Mouse (Mus musculus): ENCODE measurements around the gene Zc3h4. TPM values are rescaled to one million over a fixed set of nuclear protein-coding genes. Genes with fewer than 3 reads are reported as not detected.

The Zc3h4 gene
- polyA plus RNA-seq (2014; fragmentation: Nextera tagmentation; extraction: Ambion mirVana) = 14.4 and 17.0 TPM in 2 replicates

DNA sequence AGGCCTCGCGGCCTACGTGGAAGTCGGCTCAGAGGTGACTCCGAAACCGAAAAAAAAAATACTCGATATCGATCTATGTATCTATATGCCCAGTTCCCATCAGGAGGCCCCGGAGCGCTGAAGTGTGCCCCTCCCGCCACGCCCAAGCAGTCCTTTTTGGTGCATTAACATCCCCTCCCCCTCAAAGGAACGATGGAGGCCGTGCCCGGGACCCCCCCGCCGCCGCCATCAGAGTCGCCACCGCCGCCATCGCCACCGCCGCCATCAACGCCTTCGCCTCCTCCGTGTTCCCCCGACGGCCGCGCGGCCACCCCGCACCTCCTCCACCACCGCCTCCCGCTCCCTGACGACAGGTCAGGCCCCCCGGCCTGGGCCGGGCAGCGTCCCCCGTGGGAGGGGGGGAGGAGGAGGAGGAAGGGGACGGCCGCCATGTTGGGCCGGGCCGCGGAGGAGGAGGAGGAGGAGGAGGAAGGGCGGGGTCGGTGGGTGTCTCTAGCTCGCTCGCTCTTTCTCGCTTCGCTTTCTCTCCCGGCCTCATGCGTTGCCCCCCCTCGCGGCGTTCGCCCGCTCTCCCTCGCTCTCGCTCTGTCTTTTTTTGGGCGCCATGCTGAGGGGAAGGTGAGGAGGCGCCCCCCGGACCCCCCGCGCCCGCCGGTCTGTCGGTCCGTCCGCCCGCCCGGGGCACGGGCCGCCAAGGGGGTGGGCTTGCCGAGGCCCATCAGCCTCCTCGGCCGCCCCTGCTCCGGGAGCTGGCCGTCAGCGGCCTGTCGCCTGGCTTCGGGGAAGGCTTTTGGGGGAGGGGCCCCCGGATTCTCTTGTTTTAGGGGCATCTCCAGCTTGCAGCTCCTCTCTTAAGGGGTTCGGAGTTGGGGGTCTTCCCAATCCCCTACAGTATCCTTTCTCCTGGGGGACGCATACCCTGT is at the start of gene Zc3h4:
Zc3h4 (plus strand) TSS at position 222 of the 923 bp plus-strand sequence.
- Histone ChIP-seq H3K9ac (peak within 1 kb of the TSS; percentile 98), H3K4me3 (replicated peaks; ENCODE audit: low read length) (peak within 1 kb of the TSS; percentile 62), H3K36me3 (replicated peaks; ENCODE audit: control insufficient read depth, insufficient read depth) (no peaks in the 10 kb centered on the region), H3K4me1 (replicated peaks; ENCODE audit: control insufficient read depth, insufficient read depth, low read length) (peaks cover 24% of the 10 kb centered on the region), H3K27ac (peak within 1 kb of the TSS; percentile 100), H3K4me2 (replicated peaks) (peak within 1 kb of the TSS; percentile 86), H3K27me3 (ENCODE audit: control insufficient read depth, insufficient read depth, low read length) (no peaks in the 10 kb centered on the region), H3K9me3 (ENCODE audit: control insufficient read depth, low read length) (no peaks in the 10 kb centered on the region)
- WGBS = under 1% methylated on average over 51 of the region's 85 CpGs
- ATAC-seq (ENCODE audit: low FRiP score) = peak; percentile 56
- DNase-seq (ENCODE audit: low spot score) = peak; percentile 85

GRCm38 (mm10) chr7:16355854-16356594 is 44.7 kb upstream of the Zc3h4 start:
- WGBS = over 99% methylated on average over 3 of the region's 3 CpGs
- Histone ChIP-seq H3K36me3 (replicated peaks; ENCODE audit: control insufficient read depth, insufficient read depth) (peaks cover 65% of the 10 kb centered on the region), H3K9ac (no peak overlapping the region), H3K9me3 (ENCODE audit: control insufficient read depth, low read length) (no peaks in the 10 kb centered on the region), H3K27me3 (ENCODE audit: control insufficient read depth, insufficient read depth, low read length) (no peaks in the 10 kb centered on the region), H3K4me2 (replicated peaks) (no peak overlapping the region), H3K4me1 (replicated peaks; ENCODE audit: control insufficient read depth, insufficient read depth, low read length) (no peaks in the 10 kb centered on the region), H3K4me3 (replicated peaks; ENCODE audit: low read length) (no peak overlapping the region), H3K27ac (no peak overlapping the region)
- ATAC-seq (ENCODE audit: low FRiP score) = no peak
- DNase-seq (ENCODE audit: low spot score) = no peak

GRCm38 (mm10) chr7:16357602-16358001 is 43.1 kb upstream of the Zc3h4 start:
- H3K9ac ChIP-seq = no peak overlapping the region
- ATAC-seq (ENCODE audit: low FRiP score) (no peak), DNase-seq (ENCODE audit: low spot score) (no peak)
- WGBS = 94% methylated on average over 3 of the region's 3 CpGs
- peaks cover 58% of the 10 kb centered on the region for H3K36me3 ChIP-seq (replicated peaks; ENCODE audit: control insufficient read depth, insufficient read depth)
- no peaks in the 10 kb centered on the region for H3K9me3 ChIP-seq (ENCODE audit: control insufficient read depth, low read length)
- H3K27me3 ChIP-seq (ENCODE audit: control insufficient read depth, insufficient read depth, low read length) = no peaks in the 10 kb centered on the region
- no peak overlapping the region for H3K4me3 ChIP-seq (replicated peaks; ENCODE audit: low read length)
- H3K27ac ChIP-seq = no peak overlapping the region
- no peak overlapping the region for H3K4me2 ChIP-seq (replicated peaks)
- H3K4me1 ChIP-seq (replicated peaks; ENCODE audit: control insufficient read depth, insufficient read depth, low read length) = no peaks in the 10 kb centered on the region

GRCm38 (mm10) chr7:16364319-16364718 is 36.4 kb upstream of the Zc3h4 start:
- 77% methylated on average over 1 of the region's 1 CpGs for WGBS
- H3K4me3 ChIP-seq (replicated peaks; ENCODE audit: low read length) = no peak overlapping the region
- H3K27me3 ChIP-seq (ENCODE audit: control insufficient read depth, insufficient read depth, low read length) = no peaks in the 10 kb centered on the region
- no peak for DNase-seq (ENCODE audit: low spot score)
- H3K36me3 ChIP-seq (replicated peaks; ENCODE audit: control insufficient read depth, insufficient read depth) = peaks cover 75% of the 10 kb centered on the region
- no peaks in the 10 kb centered on the region for H3K4me1 ChIP-seq (replicated peaks; ENCODE audit: control insufficient read depth, insufficient read depth, low read length)
- no peak overlapping the region for H3K9ac ChIP-seq
- no peaks in the 10 kb centered on the region for H3K9me3 ChIP-seq (ENCODE audit: control insufficient read depth, low read length)
- H3K27ac ChIP-seq = no peak overlapping the region
- no peak overlapping the region for H3K4me2 ChIP-seq (replicated peaks)
- no peak for ATAC-seq (ENCODE audit: low FRiP score)

DNA sequence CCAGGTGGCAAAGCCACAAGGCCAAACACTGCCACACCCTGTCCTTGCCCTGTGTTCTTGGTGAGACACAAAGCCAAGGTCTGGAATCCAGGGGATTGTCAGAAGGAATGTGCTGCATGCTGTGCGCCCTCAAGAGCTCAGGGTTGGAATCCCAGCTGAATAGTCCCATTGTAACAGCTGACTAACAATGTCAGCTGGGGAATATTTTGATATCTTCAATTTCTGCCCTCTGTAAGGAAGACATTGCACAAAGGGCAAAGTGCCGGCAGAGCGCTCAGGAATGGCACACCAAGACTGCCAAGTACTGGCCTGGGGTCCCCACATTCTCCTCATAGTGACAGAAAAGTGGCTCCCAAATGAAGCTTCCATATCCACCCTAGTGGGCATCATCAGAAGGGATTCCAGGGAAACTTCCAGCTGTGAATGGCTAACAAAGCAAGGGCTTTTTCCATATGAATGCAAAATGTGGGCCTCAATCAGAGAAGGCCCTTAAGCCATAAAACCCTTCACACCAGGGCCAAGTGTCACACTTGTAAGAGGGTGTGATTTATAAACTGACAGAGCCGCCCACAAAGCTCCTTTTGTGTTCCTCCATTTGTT is 35.7 kb upstream of the Zc3h4 start:
- H3K36me3 ChIP-seq (replicated peaks; ENCODE audit: control insufficient read depth, insufficient read depth) = peaks cover 81% of the 10 kb centered on the region

DNA sequence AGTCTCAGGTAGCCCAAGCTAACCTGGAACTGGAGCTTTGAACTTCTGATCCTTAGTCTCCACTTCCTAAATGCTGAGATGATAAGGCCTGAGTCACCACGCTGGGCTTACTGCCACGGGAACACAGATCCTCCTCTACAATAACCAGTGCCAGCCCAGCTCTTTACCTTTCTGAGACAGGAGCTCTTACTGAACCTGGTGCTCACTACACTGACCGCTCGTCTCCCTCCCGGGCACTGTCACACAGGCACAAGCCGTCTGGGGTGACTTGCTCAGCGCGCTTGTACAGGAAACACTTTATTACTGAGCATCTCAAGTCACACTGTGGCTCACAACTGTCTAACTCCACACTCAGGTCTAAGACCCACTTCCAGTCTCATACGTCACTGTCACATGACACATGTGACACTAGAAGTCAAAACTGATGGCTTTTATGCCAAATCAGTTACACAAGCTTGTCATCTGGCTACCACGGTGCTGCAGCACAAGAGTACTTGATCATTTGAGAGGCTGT is 34.5 kb upstream of the Zc3h4 start:
- Histone ChIP-seq H3K27me3 (ENCODE audit: control insufficient read depth, insufficient read depth, low read length) (no peaks in the 10 kb centered on the region), H3K4me1 (replicated peaks; ENCODE audit: control insufficient read depth, insufficient read depth, low read length) (no peaks in the 10 kb centered on the region), H3K4me3 (replicated peaks; ENCODE audit: low read length) (no peak overlapping the region), H3K36me3 (replicated peaks; ENCODE audit: control insufficient read depth, insufficient read depth) (peaks cover 93% of the 10 kb centered on the region), H3K4me2 (replicated peaks) (no peak overlapping the region), H3K9ac (no peak overlapping the region), H3K27ac (no peak overlapping the region), H3K9me3 (ENCODE audit: control insufficient read depth, low read length) (no peaks in the 10 kb centered on the region)
- 56% methylated on average over 10 of the region's 10 CpGs for WGBS
- ATAC-seq (ENCODE audit: low FRiP score) = no peak
- DNase-seq (ENCODE audit: low spot score) = no peak

More for the DNA sequence above, 35.7 kb upstream of the Zc3h4 start:
- Histone ChIP-seq H3K27me3 (ENCODE audit: control insufficient read depth, insufficient read depth, low read length) (no peaks in the 10 kb centered on the region), H3K4me2 (replicated peaks) (no peak overlapping the region), H3K4me3 (replicated peaks; ENCODE audit: low read length) (no peak overlapping the region), H3K4me1 (replicated peaks; ENCODE audit: control insufficient read depth, insufficient read depth, low read length) (no peaks in the 10 kb centered on the region), H3K9me3 (ENCODE audit: control insufficient read depth, low read length) (no peaks in the 10 kb centered on the region), H3K27ac (0 out of 2 replicates have a peak overlapping the region, but pooled peaks have one; percentile 12), H3K9ac (no peak overlapping the region)
- DNase-seq (ENCODE audit: low spot score) (no peak), ATAC-seq (ENCODE audit: low FRiP score) (peak; percentile 37; the same call in 1 of the 2 replicates)
- WGBS = 15% methylated on average over 4 of the region's 4 CpGs

GRCm38 (mm10) chr7:16366669-16367068 is 34.0 kb upstream of the Zc3h4 start:
- H3K9me3 ChIP-seq (ENCODE audit: control insufficient read depth, low read length) = no peaks in the 10 kb centered on the region
- WGBS = 67% methylated on average over 4 of the region's 4 CpGs
- peaks cover 95% of the 10 kb centered on the region for H3K36me3 ChIP-seq (replicated peaks; ENCODE audit: control insufficient read depth, insufficient read depth)

GRCm38 (mm10) chr7:16368835-16369234 is 31.9 kb upstream of the Zc3h4 start:
- 93% methylated on average over 2 of the region's 2 CpGs for WGBS
- Histone ChIP-seq H3K27ac (no peak overlapping the region), H3K4me2 (replicated peaks) (no peak overlapping the region), H3K9ac (no peak overlapping the region), H3K4me1 (replicated peaks; ENCODE audit: control insufficient read depth, insufficient read depth, low read length) (no peaks in the 10 kb centered on the region), H3K4me3 (replicated peaks; ENCODE audit: low read length) (no peak overlapping the region), H3K36me3 (replicated peaks; ENCODE audit: control insufficient read depth, insufficient read depth) (peaks cover 82% of the 10 kb centered on the region), H3K9me3 (ENCODE audit: control insufficient read depth, low read length) (no peaks in the 10 kb centered on the region), H3K27me3 (ENCODE audit: control insufficient read depth, insufficient read depth, low read length) (no peaks in the 10 kb centered on the region)
- no peak for DNase-seq (ENCODE audit: low spot score)
- no peak for ATAC-seq (ENCODE audit: low FRiP score)

More at GRCm38 (mm10) chr7:16366669-16367068, 34.0 kb upstream of the Zc3h4 start:
- no peak for DNase-seq (ENCODE audit: low spot score)
- Histone ChIP-seq H3K4me2 (replicated peaks) (no peak overlapping the region), H3K9ac (no peak overlapping the region), H3K27me3 (ENCODE audit: control insufficient read depth, insufficient read depth, low read length) (no peaks in the 10 kb centered on the region), H3K4me1 (replicated peaks; ENCODE audit: control insufficient read depth, insufficient read depth, low read length) (no peaks in the 10 kb centered on the region), H3K27ac (no peak overlapping the region), H3K4me3 (replicated peaks; ENCODE audit: low read length) (no peak overlapping the region)
- ATAC-seq (ENCODE audit: low FRiP score) = no peak

- Histone ChIP-seq H3K4me3 (replicated peaks; ENCODE audit: low read length) (no peak overlapping the region), H3K27me3 (ENCODE audit: control insufficient read depth, insufficient read depth, low read length) (no peaks in the 10 kb centered on the region), H3K9me3 (ENCODE audit: control insufficient read depth, low read length) (no peaks in the 10 kb centered on the region), H3K36me3 (replicated peaks; ENCODE audit: control insufficient read depth, insufficient read depth) (peaks cover 75% of the 10 kb centered on the region), H3K4me1 (replicated peaks; ENCODE audit: control insufficient read depth, insufficient read depth, low read length) (no peaks in the 10 kb centered on the region), H3K4me2 (replicated peaks) (no peak overlapping the region), H3K9ac (no peak overlapping the region), H3K27ac (no peak overlapping the region)
- ATAC-seq (ENCODE audit: low FRiP score) = no peak
- 96% methylated on average over 2 of the region's 2 CpGs for WGBS
- no peak for DNase-seq (ENCODE audit: low spot score)
Observed at GRCm38 (mm10) chr7:16370596-16370995, 30.1 kb upstream of the Zc3h4 start.
